Mouse (Mus musculus) kidney, postnatal 0 days (tissue): ENCODE data around the gene Foxa2. TPM values are rescaled to one million over a fixed set of nuclear protein-coding genes. Genes with fewer than 3 reads are reported as not detected.

ENCODE experiments used
- ATAC-seq: fragments of 200-750 bp; cut with Nextera tagmentation; replicated peaks from 2 replicates; pipeline ENCODE4 v1.8.0; 2017; ENCODE audit warnings: low read depth, moderate number of reproducible peaks, moderate TSS enrichment, moderate library complexity; ENCODE audit not compliant: low FRiP score
- DNase-seq: peaks from one replicate; pipeline ENCODE4 v3.0.0-alpha.2; 2016; ENCODE audit warnings: low spot score
- H3K27ac ChIP-seq: fragments of 300-500 bp; sonication (generic); 2 replicates; pipeline ENCODE4 v1.5.1; 2014; ENCODE audit warnings: mild to moderate bottlenecking
- H3K27me3 ChIP-seq: fragments of 300-500 bp; sonication (generic); 2 replicates; pipeline ENCODE4 v1.6.1; 2014; ENCODE audit warnings: low read length, mixed read lengths; ENCODE audit not compliant: insufficient read depth
- H3K36me3 ChIP-seq: fragments of 300-500 bp; sonication (generic); 2 replicates; pipeline ENCODE4 v1.6.1; 2014; ENCODE audit warnings: low read length, mixed read lengths; ENCODE audit not compliant: insufficient read depth
- H3K4me1 ChIP-seq: fragments of 300-500 bp; sonication (generic); replicated peaks from 2 replicates; pipeline ENCODE4 v1.6.1; 2014; ENCODE audit warnings: antibody characterized with exemption, low read length, mixed read lengths; ENCODE audit not compliant: insufficient read depth
- H3K4me2 ChIP-seq: fragments of 300-500 bp; sonication (generic); 2 replicates; pipeline ENCODE4 v1.6.1; 2014; ENCODE audit warnings: mild to moderate bottlenecking, low read length, moderate library complexity, mixed read lengths
- H3K4me3 ChIP-seq: fragments of 300-500 bp; sonication (generic); replicated peaks from 2 replicates; pipeline ENCODE4 v1.5.1; 2014; ENCODE audit warnings: low read depth, low read length
- H3K9ac ChIP-seq: fragments of 300-500 bp; sonication (generic); 2 replicates; pipeline ENCODE4 v1.6.1; 2014; ENCODE audit warnings: low read depth, low read length
- H3K9me3 ChIP-seq: fragments of 300-500 bp; sonication (generic); replicated peaks from 2 replicates; pipeline ENCODE4 v1.6.1; 2016; ENCODE audit warnings: low read length, inconsistent platforms, mixed read lengths
- CTCF ChIP-seq: IDR thresholded peaks from 2 replicates; pipeline ENCODE4 v1.5.1; 2016; ENCODE audit warnings: antibody characterized with exemption, low read depth, mild to moderate bottlenecking, moderate library complexity
- WGBS: fragments of 180-500 bp; shearing (Covaris S2); extraction: QIAGEN DNeasy Blood & Tissue Kit; methylation state at CpG from one replicate; pipeline ENCODE4 v1.1.7; 2014; 5-methylcytosine and 5-hydroxymethylcytosine counted together
- polyA plus RNA-seq: library from polyadenylated mRNA; unstranded; fragments of >200 nt; fragmentation: Nextera tagmentation; extraction: Ambion mirVana; gene quantifications from 2 replicates; pipeline ENCODE4 v1.2.1, GENCODE M21; 2015

Foxa2 gene
- polyA plus RNA-seq, 1 experiment from 2014 or later, result not detected

DNA sequence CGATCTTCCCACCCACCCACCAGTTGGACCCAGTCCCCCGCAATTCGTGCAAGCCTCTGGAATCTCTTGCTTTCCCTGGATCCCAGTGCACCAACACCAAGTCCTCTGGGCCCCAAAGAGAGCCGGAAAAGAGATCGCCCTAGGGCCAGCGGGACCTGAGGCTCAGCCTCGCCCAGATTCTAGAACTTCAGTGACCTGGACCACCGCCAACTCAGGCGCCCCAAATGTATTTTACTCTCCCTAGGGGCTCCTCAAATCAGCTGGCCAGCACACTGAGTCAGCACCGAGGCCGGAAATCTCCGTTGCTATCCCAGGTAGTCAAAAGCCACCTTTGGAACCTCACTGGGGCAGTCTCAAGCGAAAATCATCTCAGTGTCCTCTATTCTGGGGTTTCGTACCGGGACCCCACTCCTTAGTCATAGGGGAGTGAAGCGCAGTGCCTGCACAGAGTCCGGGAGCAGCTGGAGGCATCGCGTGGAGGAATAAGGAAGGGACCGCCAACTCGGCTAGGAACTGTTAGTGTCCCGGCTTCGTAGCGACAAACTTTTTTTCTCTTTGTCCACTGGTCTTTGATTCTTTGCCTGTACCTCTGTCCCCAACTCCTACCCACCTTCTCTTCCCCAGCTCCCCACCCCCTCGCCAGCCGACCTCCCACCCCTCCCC, 1.8 kb downstream of the Foxa2 start:
- H3K27me3 ChIP-seq, result peaks cover 85% of the 10 kb centered on the region
- no peak for ATAC-seq
- H3K9me3 ChIP-seq, result no peaks in the 10 kb centered on the region
- H3K36me3 ChIP-seq, result no peaks in the 10 kb centered on the region
- TF ChIP-seq CTCF, result no peak
- peaks cover 8% of the 10 kb centered on the region; the same call in 1 of the 2 replicates for H3K4me1 ChIP-seq
- peak overlapping the region; percentile 40 for H3K4me3 ChIP-seq
- H3K27ac ChIP-seq, result no peak overlapping the region
- no peak for DNase-seq
- peak overlapping the region; percentile 66 for H3K4me2 ChIP-seq
- no peak overlapping the region for H3K9ac ChIP-seq
- under 1% methylated on average over 26 of the region's 26 CpGs for WGBS

DNA sequence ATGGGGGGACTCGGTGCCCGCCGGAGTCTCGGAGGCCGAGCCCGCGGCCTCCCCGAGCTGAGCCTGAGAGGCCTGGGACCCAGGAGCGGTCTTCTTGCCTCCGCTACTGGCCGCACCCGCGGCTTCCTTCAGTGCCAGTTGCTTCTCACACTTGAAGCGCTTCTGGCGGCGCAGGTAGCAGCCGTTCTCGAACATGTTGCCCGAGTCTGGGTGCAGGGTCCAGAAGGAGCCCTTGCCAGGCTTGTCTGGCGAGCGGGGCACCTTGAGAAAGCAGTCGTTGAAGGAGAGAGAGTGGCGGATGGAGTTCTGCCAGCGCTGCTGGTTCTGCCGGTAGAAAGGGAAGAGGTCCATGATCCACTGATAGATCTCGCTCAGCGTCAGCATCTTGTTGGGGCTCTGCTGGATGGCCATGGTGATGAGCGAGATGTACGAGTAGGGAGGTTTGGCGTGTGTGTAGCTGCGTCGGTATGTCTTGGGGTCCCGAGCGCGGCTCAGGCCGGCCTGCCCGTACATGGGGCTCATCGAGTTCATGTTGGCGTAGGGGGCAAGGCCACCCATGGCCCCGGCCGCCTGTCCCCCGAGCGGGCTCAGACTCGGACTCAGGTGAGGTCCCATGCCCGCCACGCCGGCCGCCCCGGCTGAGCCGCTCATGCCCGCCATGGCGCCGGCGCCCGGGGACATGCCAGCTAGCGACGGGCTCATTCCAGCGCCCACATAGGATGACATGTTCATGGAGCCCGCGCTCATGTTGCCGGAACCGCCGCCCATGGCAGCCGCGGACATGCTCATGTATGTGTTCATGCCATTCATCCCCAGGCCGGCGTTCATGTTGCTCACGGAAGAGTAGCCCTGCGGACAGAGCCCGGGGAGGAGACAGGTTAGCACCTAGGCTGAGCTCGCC, 2.5 kb downstream of the Foxa2 start:
- DNase-seq (no peak), ATAC-seq (no peak)
- Histone ChIP-seq H3K9ac (no peak overlapping the region), H3K4me1 (peaks cover 8% of the 10 kb centered on the region; the same call in 1 of the 2 replicates), H3K36me3 (no peaks in the 10 kb centered on the region), H3K27ac (no peak overlapping the region), H3K4me3 (0 out of 2 replicates have a peak overlapping the region, but pooled peaks have one; percentile 40), H3K27me3 (peaks cover 86% of the 10 kb centered on the region), H3K4me2 (peak overlapping the region; percentile 66; the same call in 1 of the 2 replicates), H3K9me3 (no peaks in the 10 kb centered on the region)
- TF ChIP-seq CTCF, result no peak
- WGBS, result 1% methylated on average over 70 of the region's 71 CpGs

DNA sequence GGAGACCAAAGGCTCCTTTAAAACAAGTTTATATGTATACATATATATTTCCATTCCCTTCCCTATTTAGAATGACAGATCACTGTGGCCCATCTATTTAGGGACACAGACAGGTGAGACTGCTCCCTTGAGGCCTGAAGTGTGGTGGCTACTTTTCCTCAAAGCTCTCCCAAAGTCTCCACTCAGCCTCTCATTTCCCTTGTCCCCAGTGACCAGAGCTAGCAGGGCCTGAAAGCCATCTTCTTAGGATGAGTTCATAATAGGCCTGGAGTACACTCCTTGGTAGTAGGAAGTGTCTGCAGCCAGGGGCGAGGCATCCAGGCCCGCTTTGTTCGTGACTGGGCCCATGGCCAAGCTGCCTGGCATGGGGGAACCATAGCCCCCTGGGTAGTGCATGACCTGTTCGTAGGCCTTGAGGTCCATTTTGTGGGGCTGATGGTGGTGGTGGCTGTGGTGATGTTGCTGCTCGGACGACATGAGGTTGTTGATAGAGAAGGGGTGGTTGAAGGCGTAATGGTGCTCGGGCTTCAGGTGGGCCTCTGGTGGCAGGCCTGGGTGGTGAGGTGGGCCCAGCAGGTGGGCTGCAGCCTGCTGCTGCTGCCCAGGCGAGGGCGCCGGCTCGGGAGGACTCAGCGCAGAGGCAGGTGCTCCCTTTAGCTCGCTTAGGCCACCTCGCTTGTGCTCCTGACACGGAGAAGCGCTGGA, 3.3 kb downstream of the Foxa2 start:
- Histone ChIP-seq H3K27ac (no peak overlapping the region), H3K4me1 (peaks cover 8% of the 10 kb centered on the region; the same call in 1 of the 2 replicates), H3K4me2 (no peak overlapping the region), H3K36me3 (no peaks in the 10 kb centered on the region), H3K4me3 (no peak overlapping the region), H3K27me3 (peaks cover 92% of the 10 kb centered on the region), H3K9ac (no peak overlapping the region), H3K9me3 (no peaks in the 10 kb centered on the region)
- DNase-seq (no peak), ATAC-seq (no peak)
- WGBS, result 10% methylated on average over 17 of the region's 17 CpGs
- no peak for TF ChIP-seq CTCF

DNA sequence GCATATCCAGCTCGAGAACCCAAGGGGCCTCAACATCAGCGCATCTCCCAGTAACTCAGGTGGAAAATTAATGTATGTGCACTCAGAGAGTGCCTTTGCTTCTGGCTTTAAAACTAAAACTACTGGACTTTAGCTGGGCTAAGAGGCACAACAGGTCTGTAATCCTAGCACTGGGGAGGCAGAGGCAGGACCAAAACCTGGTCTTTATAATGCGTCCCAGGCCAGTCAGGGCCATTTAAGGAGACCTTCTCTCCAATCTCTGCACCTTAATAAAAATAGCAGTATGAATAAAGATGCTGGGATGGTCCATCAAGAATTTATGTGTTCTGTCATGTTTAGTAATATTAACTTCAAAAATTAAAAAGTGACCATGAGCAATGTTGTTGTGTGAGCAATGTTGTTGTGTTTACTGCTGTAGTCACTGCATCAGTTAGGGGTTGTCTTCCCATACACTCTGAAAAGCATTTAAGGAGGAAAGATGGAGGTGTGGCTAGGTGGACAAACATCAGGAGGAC, 4.6 kb downstream of the Foxa2 start:
- no peak overlapping the region for H3K27ac ChIP-seq
- no peak for ATAC-seq
- no peak overlapping the region for H3K4me3 ChIP-seq

DNA sequence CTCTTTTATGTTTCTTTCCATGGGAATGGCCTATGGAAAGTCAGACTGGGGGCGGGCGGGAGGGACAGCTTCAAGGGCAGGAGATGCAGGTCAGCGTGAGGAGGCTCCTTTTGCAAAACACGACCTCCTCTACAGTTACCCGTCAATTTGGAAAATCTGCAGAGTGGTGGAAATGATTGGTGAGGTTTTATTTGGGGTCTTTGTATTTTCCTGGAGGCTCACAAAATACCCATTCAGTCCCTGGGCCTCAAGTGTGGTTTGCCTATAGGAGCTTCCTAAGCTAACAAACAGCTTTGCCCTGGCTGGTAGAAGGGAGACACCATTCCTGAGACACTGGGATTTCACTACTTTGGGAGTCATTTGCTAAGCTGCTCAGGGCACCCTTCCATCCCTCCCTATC, 5.4 kb downstream of the Foxa2 start:
- no peaks in the 10 kb centered on the region for H3K9me3 ChIP-seq
- DNase-seq (no peak), ATAC-seq (no peak)
- no peak overlapping the region for H3K27ac ChIP-seq
- no peak overlapping the region for H3K4me2 ChIP-seq
- no peak for TF ChIP-seq CTCF
- no peak overlapping the region for H3K9ac ChIP-seq
- no peaks in the 10 kb centered on the region for H3K36me3 ChIP-seq
- H3K4me3 ChIP-seq, result no peak overlapping the region
- peaks cover 8% of the 10 kb centered on the region; the same call in 1 of the 2 replicates for H3K4me1 ChIP-seq
- 9% methylated on average over 5 of the region's 5 CpGs for WGBS
- peaks cover 97% of the 10 kb centered on the region for H3K27me3 ChIP-seq

More for the DNA sequence above, 4.6 kb downstream of the Foxa2 start:
- no peak for TF ChIP-seq CTCF
- 2% methylated on average over 3 of the region's 3 CpGs for WGBS
- H3K9ac ChIP-seq, result no peak overlapping the region
- no peaks in the 10 kb centered on the region for H3K36me3 ChIP-seq
- peaks cover 96% of the 10 kb centered on the region for H3K27me3 ChIP-seq
- peaks cover 8% of the 10 kb centered on the region; the same call in 1 of the 2 replicates for H3K4me1 ChIP-seq
- no peak overlapping the region for H3K4me2 ChIP-seq
- no peak for DNase-seq
- no peaks in the 10 kb centered on the region for H3K9me3 ChIP-seq
